8 mouse cellular contexts compared by ENCODE assay signal in genomic region chr12:91384281-91385017, GRCm38 (mm10). TPM values are rescaled to one million over a fixed set of nuclear protein-coding genes. Genes with fewer than 3 reads are reported as not detected.
DNase-seq lines count a peak whose midpoint lies in the region; ATAC-seq and TF ChIP-seq lines count a peak whose summit lies in the region.

Cep128 (minus strand) TSS chr12:91384409.
Tshr (plus strand) TSS chr12:91384563.

- WGBS in embryonic facial prominence, embryonic 13.5 days: under 1% methylated on average over 27 of the region's 27 CpGs
- 1% methylated on average over 27 of the region's 27 CpGs for WGBS in kidney, adult 2 months
- 2% methylated on average over 27 of the region's 27 CpGs for WGBS in limb, embryonic 12.5 days
- 1% methylated on average over 27 of the region's 27 CpGs for WGBS in midbrain, embryonic 15.5 days
- WGBS in spleen, adult 2 months: under 1% methylated on average over 27 of the region's 27 CpGs

- ATAC-seq in embryonic facial prominence, embryonic 13.5 days (ENCODE audit: insufficient number of reproducible peaks, insufficient read depth, low FRiP score, low TSS enrichment, low read depth): peak; percentile 100
- ATAC-seq in limb, embryonic 12.5 days (ENCODE audit: insufficient number of reproducible peaks, insufficient read depth, low FRiP score, low TSS enrichment, low read depth): peak; percentile 100
- ATAC-seq in midbrain, embryonic 15.5 days (replicated peaks): peak; percentile 100

- no peak for TF ChIP-seq POLR2A in kidney, adult 2 months (IDR thresholded peaks at IDR 0.05; ENCODE audit: low read depth, low read length)
- TF ChIP-seq POLR2A in spleen, adult 2 months (IDR thresholded peaks at IDR 0.05; ENCODE audit: low read depth, low read length): peak; percentile 28; the same call in 1 of the 2 replicates

- DNase-seq in 3134 (ENCODE audit: extremely low read depth, insufficient read length, low spot score): peak; percentile 94
- DNase-seq in adrenal gland, postnatal 36 days: peak; percentile 93 to 95
- peak; percentile 93 to 96 for DNase-seq in heart, adult 18-20 months
- DNase-seq in kidney, adult 2 months: peak; percentile 97
- DNase-seq in spleen, adult 2 months (ENCODE audit: low read depth in 1 of 2, low spot score in 2 of 2): peak; percentile 83 to 89

- H3K9me3 ChIP-seq in embryonic facial prominence, embryonic 13.5 days: no peaks in the 10 kb centered on the region
- no peaks in the 10 kb centered on the region for H3K9me3 ChIP-seq in limb, embryonic 12.5 days
- H3K9me3 ChIP-seq in midbrain, embryonic 15.5 days: no peaks in the 10 kb centered on the region

- H3K4me1 ChIP-seq in embryonic facial prominence, embryonic 13.5 days: peaks cover 4% of the 10 kb centered on the region; the same call in 1 of the 2 replicates
- H3K4me1 ChIP-seq in kidney, adult 2 months (ENCODE audit: control insufficient read depth, insufficient read depth, low read length): no peaks in the 10 kb centered on the region
- H3K4me1 ChIP-seq in limb, embryonic 12.5 days (replicated peaks): peaks cover 4% of the 10 kb centered on the region; the same call in 1 of the 2 replicates
- peaks cover 5% of the 10 kb centered on the region for H3K4me1 ChIP-seq in midbrain, embryonic 15.5 days
- H3K4me1 ChIP-seq in spleen, adult 2 months (ENCODE audit: control insufficient read depth, insufficient read depth, insufficient read length): no peaks in the 10 kb centered on the region

- no peaks in the 10 kb centered on the region for H3K36me3 ChIP-seq in embryonic facial prominence, embryonic 13.5 days
- H3K36me3 ChIP-seq in kidney, adult 2 months (ENCODE audit: control insufficient read depth, insufficient read depth, low read length): no peaks in the 10 kb centered on the region
- no peaks in the 10 kb centered on the region for H3K36me3 ChIP-seq in limb, embryonic 12.5 days
- no peaks in the 10 kb centered on the region for H3K36me3 ChIP-seq in midbrain, embryonic 15.5 days (replicated peaks)
- peaks cover 2% of the 10 kb centered on the region; the same call in 1 of the 2 replicates for H3K36me3 ChIP-seq in spleen, adult 2 months (ENCODE audit: control insufficient read depth, insufficient read depth, low read length)

- peak within 1 kb of the TSS; percentile 73 for H3K4me3 ChIP-seq in embryonic facial prominence, embryonic 13.5 days
- H3K4me3 ChIP-seq in kidney, adult 2 months (ENCODE audit: insufficient read depth, low read depth, low read length): peak within 1 kb of the TSS; percentile 75
- peak within 1 kb of the TSS; percentile 64 for H3K4me3 ChIP-seq in limb, embryonic 12.5 days (replicated peaks)
- peak within 1 kb of the TSS; percentile 76 for H3K4me3 ChIP-seq in midbrain, embryonic 15.5 days
- H3K4me3 ChIP-seq in spleen, adult 2 months (ENCODE audit: extremely low read depth, insufficient read depth, insufficient read length): peak within 1 kb of the TSS; percentile 69

- peak within 1 kb of the TSS; percentile 91 for H3K4me2 ChIP-seq in embryonic facial prominence, embryonic 13.5 days
- peak within 1 kb of the TSS; percentile 90 for H3K4me2 ChIP-seq in limb, embryonic 12.5 days
- H3K4me2 ChIP-seq in midbrain, embryonic 15.5 days: peak within 1 kb of the TSS; percentile 97

- peak within 1 kb of the TSS; percentile 76 for H3K9ac ChIP-seq in embryonic facial prominence, embryonic 13.5 days
- peak within 1 kb of the TSS; percentile 65 for H3K9ac ChIP-seq in limb, embryonic 12.5 days (replicated peaks)
- H3K9ac ChIP-seq in midbrain, embryonic 15.5 days: peak within 1 kb of the TSS; percentile 49

- TF ChIP-seq CTCF in kidney, adult 2 months (conservative IDR thresholded peaks at IDR 0.05; ENCODE audit: insufficient read depth, insufficient read length, low read depth, low read length): no peak
- no peak for TF ChIP-seq CTCF in spleen, adult 2 months (IDR thresholded peaks at IDR 0.05; ENCODE audit: extremely low read depth, insufficient read depth, insufficient read length, insufficient replicate concordance)

- H3K27me3 ChIP-seq in embryonic facial prominence, embryonic 13.5 days: no peaks in the 10 kb centered on the region
- H3K27me3 ChIP-seq in kidney, adult 2 months (replicated peaks; ENCODE audit: control insufficient read depth, insufficient read depth, low read length): no peaks in the 10 kb centered on the region
- H3K27me3 ChIP-seq in limb, embryonic 12.5 days: no peaks in the 10 kb centered on the region
- H3K27me3 ChIP-seq in midbrain, embryonic 15.5 days (replicated peaks): no peaks in the 10 kb centered on the region
- H3K27me3 ChIP-seq in spleen, adult 2 months (ENCODE audit: control insufficient read depth, insufficient read depth, low read length): no peaks in the 10 kb centered on the region

- H3K27ac ChIP-seq in embryonic facial prominence, embryonic 13.5 days: no peak within 1 kb of the TSS
- no peak within 1 kb of the TSS for H3K27ac ChIP-seq in kidney, adult 2 months (ENCODE audit: insufficient read depth, low read depth, low read length)
- H3K27ac ChIP-seq in limb, embryonic 12.5 days: no peak within 1 kb of the TSS
- 0 out of 2 replicates have a peak within 1 kb of the TSS, but pooled peaks have one; percentile 21 for H3K27ac ChIP-seq in midbrain, embryonic 15.5 days
- peak within 1 kb of the TSS; percentile 47 for H3K27ac ChIP-seq in spleen, adult 2 months (ENCODE audit: insufficient read depth, low read length)

RNA-seq across cellular contexts. Expression of gene Cep128, which starts in this region (rescaled TPM):
- total RNA-seq in adrenal gland, postnatal 36 days (2021): 1 to 10 TPM; 4.8 to 5.5 TPM
- polyA plus RNA-seq in embryonic facial prominence, embryonic 13.5 days (2015; fragmentation: Nextera tagmentation; extraction: Ambion mirVana): 9.1 and 10.2 TPM in 2 replicates
- 10 to 100 TPM; 12.1 to 13.5 TPM for total RNA-seq in heart, adult 18-20 months (2021)
- polyA plus RNA-seq in kidney, adult 2 months (2012; rRNA removed): 1.6 and 2.4 TPM in 2 replicates
- polyA plus RNA-seq in limb, embryonic 12.5 days (2016; fragmentation: Nextera tagmentation; extraction: Ambion mirVana): 10.2 and 10.4 TPM in 2 replicates
- polyA plus RNA-seq in midbrain, embryonic 15.5 days (2015; fragmentation: Nextera tagmentation; extraction: Ambion mirVana): 3.9 and 4.0 TPM in 2 replicates
- 4.7 and 5.5 TPM in 2 replicates for polyA plus RNA-seq in spleen, adult 2 months (2012; rRNA removed)

RNA-seq across cellular contexts. Expression of gene Tshr, which starts in this region (rescaled TPM):
- total RNA-seq in adrenal gland, postnatal 36 days (2021): 1 to 10 TPM; 2.4 to 6.7 TPM
- 0.59 and 0.73 TPM in 2 replicates for polyA plus RNA-seq in embryonic facial prominence, embryonic 13.5 days (2015; fragmentation: Nextera tagmentation; extraction: Ambion mirVana)
- total RNA-seq in heart, adult 18-20 months (2021): under 1 TPM; 0.32 to 0.72 TPM
- polyA plus RNA-seq in kidney, adult 2 months (2012; rRNA removed): 1.4 and 2.5 TPM in 2 replicates
- 0.13 and 0.18 TPM in 2 replicates for polyA plus RNA-seq in limb, embryonic 12.5 days (2016; fragmentation: Nextera tagmentation; extraction: Ambion mirVana)
- 0.18 and 0.23 TPM in 2 replicates for polyA plus RNA-seq in midbrain, embryonic 15.5 days (2015; fragmentation: Nextera tagmentation; extraction: Ambion mirVana)
- polyA plus RNA-seq in spleen, adult 2 months (2012; rRNA removed): 0.13 and 0.19 TPM in 2 replicates

Comparison
In these comparisons a context has a peak if more than half of its experiments do, and no peak if none do; other contexts are left out.
1. H3K27ac ChIP-seq: peak in midbrain, embryonic 15.5 days (single experiment) and spleen, adult 2 months (single experiment); none in embryonic facial prominence, embryonic 13.5 days (single experiment), kidney, adult 2 months (single experiment) and limb, embryonic 12.5 days (single experiment).
2. Peak in every context shown above with its lines, with median percentiles within 50 percentile points of each other: DNase-seq, ATAC-seq, H3K4me2 ChIP-seq, H3K4me3 ChIP-seq and H3K9ac ChIP-seq.